Mouse (Mus musculus) small intestine, adult 2 months (tissue): ENCODE measurements around the gene Megf11.

Source experiments
- CTCF ChIP-seq: fragments of 200-500 bp; IDR thresholded peaks from 2 replicates; pipeline ENCODE4 v1.5.1; 2012; ENCODE audit warnings: low read depth, mild to moderate bottlenecking, control low read depth, inconsistent platforms, low read length, moderate library complexity, mixed read lengths; ENCODE audit not compliant: insufficient replicate concordance, insufficient read length; ENCODE audit errors: extremely low read depth
- POLR2A ChIP-seq: fragments of 200-500 bp; IDR thresholded peaks from 2 replicates; pipeline ENCODE4 v1.6.1; 2012; ENCODE audit warnings: low read depth, mild to moderate bottlenecking, control low read depth, inconsistent platforms, low read length, moderate library complexity

GRCm38 (mm10) chr9:64369871-64370270, 15.6 kb upstream of the Megf11 start:
- TF ChIP-seq POLR2A (no peak), CTCF (no peak)
